In the genomic region with DNA sequence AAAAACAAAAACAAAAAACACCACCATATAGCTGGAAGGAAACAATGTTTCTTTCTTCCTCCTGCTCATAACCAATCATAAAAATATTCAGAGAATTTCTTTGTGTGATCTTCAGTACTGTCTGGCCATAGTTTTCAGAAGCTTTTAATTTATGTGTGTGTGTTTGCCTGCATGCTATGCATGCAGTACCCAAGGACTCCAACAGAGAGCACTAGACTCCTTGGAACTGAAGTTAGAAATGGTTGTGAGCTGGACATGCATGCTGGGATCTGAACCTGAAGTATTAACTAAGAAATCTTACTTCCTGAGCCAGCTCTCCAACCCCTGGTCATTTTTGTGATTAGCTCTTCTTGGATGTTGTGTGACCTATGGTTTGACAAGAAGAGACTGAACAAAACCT, we compare ENCODE assay signal across 20 mouse cellular contexts.
DNase-seq lines count a peak whose midpoint lies in the region; ATAC-seq and TF ChIP-seq lines count a peak whose summit lies in the region.
"Had no signal": no experiment of that assay in that cellular context is flagged by ENCODE, and none has a peak within 500 bp of the region (broad histone marks: within the 10 kb centered on the region; RNA-seq: fewer than 3 reads in every experiment).

No protein-coding gene starts in this region.

- no peak for ATAC-seq in Patski
- ATAC-seq: intestine, embryonic 15.5 days had no signal

- peaks cover 4% of the 10 kb centered on the region for H3K27me3 ChIP-seq in Patski
- H3K27me3 ChIP-seq: embryonic facial prominence, embryonic 12.5 days; heart, embryonic 15.5 days; intestine, embryonic 15.5 days; limb, embryonic 13.5 days had no signal

- in situ Hi-C loops in Patski (cut with MboI; ENCODE audit: low pct_unique_long_range_greater_than_20kb) = no loop called here

- POLR2A ChIA-PET in Patski (lab: Charles Lee) = no interaction called here

- no peak overlapping the region for H3K4me3 ChIP-seq in left cerebral cortex, adult 2 months
- H3K4me3 ChIP-seq: embryonic facial prominence, embryonic 12.5 days; heart, embryonic 15.5 days; hindbrain, embryonic 10.5 days; intestine, embryonic 15.5 days; limb, embryonic 13.5 days had no signal

- CTCF ChIA-PET in Patski (lab: Charles Lee) = interaction anchor here (1.5 kb wide), 1 partner anchor 10 kb away, joined by 4 read pairs; no protein-coding TSS in a partner anchor

- intact Hi-C loops in left cerebral cortex, adult 2 months (cut with DNase I) = no loop called here
- intact Hi-C loops in left cerebral cortex, postnatal 14 days (cut with DNase I) = no loop called here

- DNase-seq in embryo, embryonic 10 days (ENCODE audit: low spot score) = peak; percentile 9
- no peak for DNase-seq in embryo, embryonic 9.5 days (ENCODE audit: extremely low spot score)
- DNase-seq in left cerebral cortex, adult 2 months (ENCODE audit: extremely low spot score in 1 of 2, low spot score in 2 of 2) = no peak
- DNase-seq in left cerebral cortex, adult 9 months (ENCODE audit: low spot score in 2 of 2) = no peak
- DNase-seq in 416B (ENCODE audit: low read depth) = peak; percentile 2
- no peak for DNase-seq in Patski (ENCODE audit: low read depth, low spot score)
- DNase-seq in right cerebral cortex, adult 18-20 months = no peak
- no peak for DNase-seq in left cerebral cortex, postnatal 14 days (ENCODE audit: low spot score in 2 of 2)
- DNase-seq: adrenal gland, postnatal 10 days; cerebellum, adult 18-20 months; heart, adult 18-20 months; right cerebral cortex, postnatal 14 days; thymus, postnatal 25 days had no signal

- H3K27ac ChIP-seq in left cerebral cortex, adult 2 months = no peak overlapping the region
- H3K27ac ChIP-seq: embryonic facial prominence, embryonic 12.5 days; heart, embryonic 15.5 days; hindbrain, embryonic 10.5 days; intestine, embryonic 15.5 days; kidney, postnatal 0 days; limb, embryonic 13.5 days; macrophage had no signal

- peak; percentile 13; the same call in 1 of the 2 replicates for TF ChIP-seq CTCF in left cerebral cortex, adult 2 months (IDR thresholded peaks at IDR 0.05)
- peak; percentile 45 for TF ChIP-seq CTCF in Patski (IDR thresholded peaks at IDR 0.05)

Comparison
In these comparisons a context has a peak if more than half of its experiments do, and no peak if none do; other contexts are left out.
1. DNase-seq: peak in embryo, embryonic 10 days (single experiment) and 416B (single experiment); none in embryo, embryonic 9.5 days (single experiment), left cerebral cortex, adult 2 months (0 of 2), left cerebral cortex, adult 9 months (0 of 2), Patski (single experiment), right cerebral cortex, adult 18-20 months (single experiment) and left cerebral cortex, postnatal 14 days (0 of 2).